20 mouse cellular contexts compared by ENCODE assay signal in the genomic region with DNA sequence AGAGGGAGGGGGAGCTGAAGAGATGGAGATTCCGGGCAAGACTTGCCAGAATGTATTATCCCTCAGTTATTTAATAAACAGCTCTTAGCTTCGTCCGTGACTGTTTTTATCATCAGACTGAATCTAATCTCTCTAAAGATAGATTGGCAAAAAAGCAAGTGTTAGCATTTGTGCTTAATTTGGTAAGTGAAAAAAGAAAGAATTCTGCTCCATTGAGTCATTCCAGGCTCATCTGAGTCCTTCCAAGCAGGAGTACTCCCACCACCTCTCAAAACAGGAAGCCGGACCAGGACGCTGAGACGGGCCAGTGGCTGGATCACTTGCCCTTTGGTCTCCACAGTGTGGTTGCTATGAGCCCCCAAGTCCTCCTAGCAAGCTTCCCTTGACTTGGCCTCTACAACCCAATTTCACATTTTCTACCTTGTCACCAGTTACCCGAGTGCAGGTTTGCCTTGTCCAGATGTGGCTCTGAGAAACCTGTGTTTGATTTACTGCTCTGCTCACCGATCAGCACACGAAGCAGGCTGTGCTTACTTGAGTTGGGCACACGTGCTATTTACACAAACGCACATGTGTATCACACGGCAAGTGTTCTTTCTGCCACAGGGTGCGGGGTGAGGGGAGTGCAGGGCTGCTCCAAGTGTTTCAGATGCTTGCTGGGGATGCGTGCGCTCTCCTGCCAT.
DNase-seq lines count a peak whose midpoint lies in the region; ATAC-seq lines count a peak whose summit lies in the region.
"Had no signal": no experiment of that assay in that cellular context is flagged by ENCODE, and none has a peak within 500 bp of the region (broad histone marks: within the 10 kb centered on the region; RNA-seq: fewer than 3 reads in every experiment).

No protein-coding gene starts in this region.

- no peaks in the 10 kb centered on the region for H3K9me3 ChIP-seq in hindbrain, embryonic 10.5 days
- H3K9me3 ChIP-seq in hindbrain, embryonic 12.5 days (replicated peaks), result no peaks in the 10 kb centered on the region
- H3K9me3 ChIP-seq: forebrain, embryonic 10.5 days; heart, embryonic 15.5 days; kidney, embryonic 15.5 days; neural tube, embryonic 15.5 days had no signal

- DNase-seq in hindbrain, embryonic 10.5 days (ENCODE audit: low spot score), result no peak
- DNase-seq in right cerebral cortex, postnatal 25 days, result peak; percentile 20
- no peak for DNase-seq in right cerebral cortex, postnatal 14 days
- peak; percentile 71 for DNase-seq in forelimb bud, embryonic 11.5 days (ENCODE audit: low read depth, low spot score)
- DNase-seq in retina, postnatal 1 day, result no peak
- DNase-seq in kidney, postnatal 10 days, result no peak
- DNase-seq: adrenal gland, adult 2 months; B cell, adult 2 months; cerebellum, adult 9-10 months; gastrocnemius, postnatal 36 days; liver, postnatal 0 days; lung, postnatal 10 days; midbrain, embryonic 14.5 days; thymus, adult 2 months had no signal

- WGBS in hindbrain, embryonic 10.5 days, result 82% methylated on average over 15 of the region's 15 CpGs
- WGBS in hindbrain, embryonic 12.5 days, result 73% methylated on average over 15 of the region's 15 CpGs

- no peaks in the 10 kb centered on the region for H3K36me3 ChIP-seq in hindbrain, embryonic 10.5 days
- H3K36me3 ChIP-seq in hindbrain, embryonic 12.5 days, result no peaks in the 10 kb centered on the region
- H3K36me3 ChIP-seq: forebrain, embryonic 10.5 days; heart, embryonic 15.5 days; kidney, embryonic 15.5 days; neural tube, embryonic 15.5 days had no signal

- no peak overlapping the region for H3K9ac ChIP-seq in hindbrain, embryonic 12.5 days
- H3K9ac ChIP-seq: heart, embryonic 15.5 days; kidney, embryonic 15.5 days; liver, postnatal 0 days; neural tube, embryonic 15.5 days had no signal

- 0 out of 2 replicates have a peak overlapping the region, but pooled peaks have one; percentile 23 for H3K27ac ChIP-seq in hindbrain, embryonic 10.5 days
- H3K27ac ChIP-seq in hindbrain, embryonic 12.5 days, result no peak overlapping the region
- H3K27ac ChIP-seq: forebrain, embryonic 10.5 days; heart, embryonic 15.5 days; kidney, embryonic 15.5 days; neural tube, embryonic 15.5 days had no signal

- H3K4me3 ChIP-seq in hindbrain, embryonic 10.5 days, result no peak overlapping the region
- no peak overlapping the region for H3K4me3 ChIP-seq in hindbrain, embryonic 12.5 days
- H3K4me3 ChIP-seq: forebrain, embryonic 10.5 days; heart, embryonic 15.5 days; kidney, embryonic 15.5 days; myocyte; neural tube, embryonic 15.5 days had no signal

- peaks cover 27% of the 10 kb centered on the region for H3K4me1 ChIP-seq in hindbrain, embryonic 10.5 days (replicated peaks)
- H3K4me1 ChIP-seq in hindbrain, embryonic 12.5 days, result peaks cover 18% of the 10 kb centered on the region

- no peak overlapping the region for H3K4me2 ChIP-seq in hindbrain, embryonic 12.5 days (replicated peaks)
- H3K4me2 ChIP-seq: heart, embryonic 15.5 days; kidney, embryonic 15.5 days; neural tube, embryonic 15.5 days had no signal

- H3K27me3 ChIP-seq in hindbrain, embryonic 10.5 days (ENCODE audit: insufficient read depth, poor library complexity, severe bottlenecking), result peaks cover 5% of the 10 kb centered on the region; the same call in 1 of the 2 replicates
- H3K27me3 ChIP-seq in hindbrain, embryonic 12.5 days, result no peaks in the 10 kb centered on the region
- H3K27me3 ChIP-seq: heart, embryonic 15.5 days; kidney, embryonic 15.5 days; neural tube, embryonic 15.5 days had no signal

- ATAC-seq in hindbrain, embryonic 12.5 days (ENCODE audit: low FRiP score), result no peak
- ATAC-seq: liver, postnatal 0 days had no signal

Comparison
In these comparisons a context has a peak if more than half of its experiments do, and no peak if none do; other contexts are left out.
1. DNase-seq: peak in right cerebral cortex, postnatal 25 days (single experiment) and forelimb bud, embryonic 11.5 days (single experiment); none in hindbrain, embryonic 10.5 days (single experiment), right cerebral cortex, postnatal 14 days (single experiment), retina, postnatal 1 day (single experiment) and kidney, postnatal 10 days (single experiment).